Mouse (Mus musculus) mouse trophoblast stem cell (cell line): ENCODE data around the gene Icam2.
"Not testable (repeated sequence)": the region's sequence is repeated elsewhere in the genome, so short reads cannot be mapped to it uniquely, and the experiment has no call there.

ENCODE experiments used
- in situ Hi-C, 2 experiments: fragments of 300-500 bp; cut with MseI, MboI; formaldehyde crosslinking; loops; 2 replicates in 1 of 2; 3 replicates in 1 of 2; pipeline ENCODE4 v1.15.1; 2025

The Icam2 gene

GRCm38 (mm10) chr11:106387791-106388216 lies at the start of gene Icam2:
Gene Icam2 (minus strand): TSS chr11:106388075.
- in situ Hi-C loops = no loop called here

GRCm38 (mm10) chr11:106437543-106437942 lies 49.7 kb upstream of the Icam2 start:
- in situ Hi-C loops = no loop called here

- in situ Hi-C loops = no loop called here
Measured at GRCm38 (mm10) chr11:106437039-106437438, 49.2 kb upstream of the Icam2 start.

GRCm38 (mm10) chr11:106430392-106430791 lies 42.5 kb upstream of the Icam2 start:
- in situ Hi-C loops = no loop called here

- in situ Hi-C loops = no loop called here
Measured at GRCm38 (mm10) chr11:106429689-106430088, 41.8 kb upstream of the Icam2 start.

GRCm38 (mm10) chr11:106428556-106428955 lies 40.7 kb upstream of the Icam2 start:
- in situ Hi-C loops = no loop called here

- in situ Hi-C loops = no loop called here
Measured at GRCm38 (mm10) chr11:106428106-106428505, 40.2 kb upstream of the Icam2 start.

- in situ Hi-C loops = no loop called here
Measured at GRCm38 (mm10) chr11:106426447-106426846, 38.6 kb upstream of the Icam2 start.

GRCm38 (mm10) chr11:106425201-106425600 lies 37.3 kb upstream of the Icam2 start:
- in situ Hi-C loops = no loop called here

- in situ Hi-C loops = loop anchor here (5.0 to 10.0 kb wide), 2 partner anchors 73 to 205 kb away; no protein-coding TSS in a partner anchor
Measured at GRCm38 (mm10) chr11:106419262-106420102, 31.6 kb upstream of the Icam2 start.

GRCm38 (mm10) chr11:106418622-106419196 lies 30.8 kb upstream of the Icam2 start:
- in situ Hi-C loops = loop anchor here (5.0 to 10.0 kb wide), 2 partner anchors 74 to 206 kb away; no protein-coding TSS in a partner anchor

- in situ Hi-C loops = loop anchor here (5.0 to 10.0 kb wide), 2 partner anchors 74 to 207 kb away; no protein-coding TSS in a partner anchor
Measured at GRCm38 (mm10) chr11:106417860-106418259, 30.0 kb upstream of the Icam2 start.

GRCm38 (mm10) chr11:106416331-106416730 lies 28.5 kb upstream of the Icam2 start:
- in situ Hi-C loops = loop anchor here (5.0 to 10.0 kb wide), 2 partner anchors 76 to 208 kb away; no protein-coding TSS in a partner anchor

GRCm38 (mm10) chr11:106412641-106413360 lies 24.9 kb upstream of the Icam2 start:
- in situ Hi-C loops = loop anchor here in 1 of 2 experiments (10.0 kb wide), 1 partner anchor 212 kb away; no protein-coding TSS in a partner anchor

- in situ Hi-C loops = loop anchor here in 1 of 2 experiments (10.0 kb wide), 1 partner anchor 214 kb away; no protein-coding TSS in a partner anchor
Measured at GRCm38 (mm10) chr11:106411157-106411556, 23.3 kb upstream of the Icam2 start.

GRCm38 (mm10) chr11:106410507-106410906 lies 22.6 kb upstream of the Icam2 start:
- in situ Hi-C loops = loop anchor here in 1 of 2 experiments (10.0 kb wide), 1 partner anchor 214 kb away; no protein-coding TSS in a partner anchor

- in situ Hi-C loops = loop anchor here in 1 of 2 experiments (10.0 kb wide), 1 partner anchor 215 kb away; no protein-coding TSS in a partner anchor
Measured at GRCm38 (mm10) chr11:106410011-106410410, 22.1 kb upstream of the Icam2 start.

GRCm38 (mm10) chr11:106398481-106398880 lies 10.6 kb upstream of the Icam2 start:
- in situ Hi-C loops = no loop called here

GRCm38 (mm10) chr11:106397656-106398055 lies 9.8 kb upstream of the Icam2 start:
- in situ Hi-C loops = no loop called here

GRCm38 (mm10) chr11:106394055-106394454 lies 6.2 kb upstream of the Icam2 start:
- in situ Hi-C loops = not testable (repeated sequence)

GRCm38 (mm10) chr11:106393331-106393616 lies 5.4 kb upstream of the Icam2 start:
- in situ Hi-C loops = no loop called here
